Mouse (Mus musculus): ENCODE data around the gene Dnah2. TPM values are rescaled to one million over a fixed set of nuclear protein-coding genes. Genes with fewer than 3 reads are reported as not detected.

Gene Dnah2
- polyA plus RNA-seq, 1 experiment from 2014 or later = 1.3 TPM

DNA sequence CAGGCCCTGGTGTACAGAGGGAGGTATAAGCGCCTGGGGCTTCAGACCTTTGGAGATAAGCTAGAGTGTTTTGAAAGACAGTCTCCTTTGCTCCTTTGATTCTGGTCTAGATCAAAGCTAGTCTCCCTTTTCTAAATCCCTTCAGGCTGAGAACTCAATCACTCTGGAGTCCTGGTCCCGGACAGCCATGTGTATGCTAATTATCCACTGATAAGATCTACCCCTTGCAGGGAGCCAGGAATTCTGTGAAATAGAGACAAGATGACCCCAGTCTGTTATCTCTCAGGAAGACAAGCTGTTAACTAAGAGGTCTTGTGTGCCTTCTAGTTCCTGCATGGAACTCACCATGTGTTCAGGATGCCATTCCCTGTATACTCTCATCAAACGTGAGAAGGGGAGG is 111.6 kb downstream of the Dnah2 start:
- Histone ChIP-seq H3K27ac (replicated peaks) (no peak overlapping the region), H3K27me3 (replicated peaks; ENCODE audit: low read depth, poor library complexity, severe bottlenecking) (no peaks in the 10 kb centered on the region), H3K9me3 (no peaks in the 10 kb centered on the region), H3K4me1 (peaks cover 11% of the 10 kb centered on the region; the same call in 1 of the 2 replicates), H3K4me3 (no peak overlapping the region), H3K36me3 (replicated peaks) (no peaks in the 10 kb centered on the region)
- WGBS = 44% methylated on average over 3 of the region's 3 CpGs
- DNase-seq (ENCODE audit: low spot score) = no peak

- Histone ChIP-seq H3K4me3 (no peak overlapping the region), H3K4me1 (peaks cover 24% of the 10 kb centered on the region), H3K27me3 (replicated peaks; ENCODE audit: low read depth, poor library complexity, severe bottlenecking) (no peaks in the 10 kb centered on the region; the same call in 1 of the 2 replicates), H3K9me3 (no peaks in the 10 kb centered on the region), H3K27ac (replicated peaks) (no peak overlapping the region), H3K36me3 (replicated peaks) (no peaks in the 10 kb centered on the region)
- WGBS = 68% methylated on average over 6 of the region's 6 CpGs
- DNase-seq (ENCODE audit: low spot score) = no peak
Measured at GRCm38 (mm10) chr11:69433189-69433588, 115.7 kb downstream of the Dnah2 start.

- Histone ChIP-seq H3K4me3 (no peak overlapping the region), H3K4me1 (peaks cover 24% of the 10 kb centered on the region), H3K27ac (replicated peaks) (no peak overlapping the region), H3K9me3 (no peaks in the 10 kb centered on the region), H3K36me3 (replicated peaks) (no peaks in the 10 kb centered on the region), H3K27me3 (replicated peaks; ENCODE audit: low read depth, poor library complexity, severe bottlenecking) (no peaks in the 10 kb centered on the region; the same call in 1 of the 2 replicates)
- no peak for DNase-seq (ENCODE audit: low spot score)
- 76% methylated on average over 11 of the region's 11 CpGs for WGBS
Measured at GRCm38 (mm10) chr11:69432640-69432982, 116.3 kb downstream of the Dnah2 start.

GRCm38 (mm10) chr11:69431829-69432639 is 116.9 kb downstream of the Dnah2 start:
- Histone ChIP-seq H3K4me1 (peaks cover 24% of the 10 kb centered on the region), H3K27me3 (replicated peaks; ENCODE audit: low read depth, poor library complexity, severe bottlenecking) (no peaks in the 10 kb centered on the region; the same call in 1 of the 2 replicates)
- 37% methylated on average over 11 of the region's 11 CpGs for WGBS

GRCm38 (mm10) chr11:69430631-69431030 is 118.3 kb downstream of the Dnah2 start:
- Histone ChIP-seq H3K27me3 (replicated peaks; ENCODE audit: low read depth, poor library complexity, severe bottlenecking) (peaks cover under 1% of the 10 kb centered on the region; the same call in 1 of the 2 replicates), H3K4me1 (peaks cover 24% of the 10 kb centered on the region), H3K27ac (replicated peaks) (no peak overlapping the region), H3K4me3 (no peak overlapping the region), H3K36me3 (replicated peaks) (no peaks in the 10 kb centered on the region), H3K9me3 (no peaks in the 10 kb centered on the region)
- WGBS = 89% methylated on average over 15 of the region's 15 CpGs
- no peak for DNase-seq (ENCODE audit: low spot score)

More at GRCm38 (mm10) chr11:69431829-69432639, 116.9 kb downstream of the Dnah2 start:
- DNase-seq (ENCODE audit: low spot score) = peak; percentile 79
- no peak overlapping the region for H3K4me3 ChIP-seq
- no peak overlapping the region for H3K27ac ChIP-seq (replicated peaks)
- no peaks in the 10 kb centered on the region for H3K36me3 ChIP-seq (replicated peaks)
- no peaks in the 10 kb centered on the region for H3K9me3 ChIP-seq

GRCm38 (mm10) chr11:69429313-69429712 is 119.6 kb downstream of the Dnah2 start:
- Histone ChIP-seq H3K27ac (replicated peaks) (no peak overlapping the region), H3K4me1 (peaks cover 24% of the 10 kb centered on the region), H3K4me3 (no peak overlapping the region), H3K27me3 (replicated peaks; ENCODE audit: low read depth, poor library complexity, severe bottlenecking) (peaks cover 7% of the 10 kb centered on the region), H3K36me3 (replicated peaks) (no peaks in the 10 kb centered on the region), H3K9me3 (no peaks in the 10 kb centered on the region)
- 60% methylated on average over 2 of the region's 2 CpGs for WGBS
- DNase-seq (ENCODE audit: low spot score) = no peak

GRCm38 (mm10) chr11:69428751-69429150 is 120.2 kb downstream of the Dnah2 start:
- peaks cover 13% of the 10 kb centered on the region for H3K27me3 ChIP-seq (replicated peaks; ENCODE audit: low read depth, poor library complexity, severe bottlenecking)
- WGBS = 24% methylated on average over 4 of the region's 4 CpGs
- H3K9me3 ChIP-seq = no peaks in the 10 kb centered on the region
- H3K27ac ChIP-seq (replicated peaks) = no peak overlapping the region
- peak; percentile 58 for DNase-seq (ENCODE audit: low spot score)
- H3K36me3 ChIP-seq (replicated peaks) = no peaks in the 10 kb centered on the region
- no peak overlapping the region for H3K4me3 ChIP-seq
- H3K4me1 ChIP-seq = peaks cover 24% of the 10 kb centered on the region

GRCm38 (mm10) chr11:69426246-69426645 is 122.7 kb downstream of the Dnah2 start:
- H3K27ac ChIP-seq (replicated peaks) = no peak overlapping the region
- 89% methylated on average over 2 of the region's 2 CpGs for WGBS
- no peaks in the 10 kb centered on the region for H3K36me3 ChIP-seq (replicated peaks)
- H3K9me3 ChIP-seq = no peaks in the 10 kb centered on the region
- H3K27me3 ChIP-seq (replicated peaks; ENCODE audit: low read depth, poor library complexity, severe bottlenecking) = peaks cover 38% of the 10 kb centered on the region
- H3K4me3 ChIP-seq = no peak overlapping the region
- DNase-seq (ENCODE audit: low spot score) = no peak
- H3K4me1 ChIP-seq = peaks cover 18% of the 10 kb centered on the region

- WGBS = 74% methylated on average over 6 of the region's 6 CpGs
- Histone ChIP-seq H3K9me3 (no peaks in the 10 kb centered on the region), H3K36me3 (replicated peaks) (no peaks in the 10 kb centered on the region), H3K27ac (replicated peaks) (no peak overlapping the region), H3K27me3 (replicated peaks; ENCODE audit: low read depth, poor library complexity, severe bottlenecking) (peaks cover 47% of the 10 kb centered on the region), H3K4me1 (peaks cover 34% of the 10 kb centered on the region), H3K4me3 (no peak overlapping the region)
- DNase-seq (ENCODE audit: low spot score) = no peak
Measured at GRCm38 (mm10) chr11:69423885-69424284, 125.0 kb downstream of the Dnah2 start.

DNA sequence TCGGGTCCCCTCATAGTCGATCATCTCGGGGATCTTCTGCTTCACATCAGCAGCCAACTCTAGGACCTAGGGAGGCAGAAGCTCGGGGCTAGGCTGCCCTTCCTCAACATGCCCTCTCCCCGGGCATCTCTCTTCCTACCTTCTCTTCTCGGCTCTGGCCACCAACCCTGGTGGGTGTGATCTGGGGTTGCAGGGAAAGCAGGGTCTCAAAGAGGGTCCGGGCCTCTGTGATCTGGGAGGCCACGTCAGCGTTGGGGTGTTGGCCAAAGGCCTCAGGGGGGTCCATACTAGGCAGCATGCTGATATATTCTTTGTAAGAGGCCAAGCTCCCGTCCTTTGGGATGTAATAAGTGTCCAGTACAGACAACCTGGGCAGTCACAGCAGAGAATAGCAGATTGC is 126.1 kb downstream of the Dnah2 start:
- H3K27ac ChIP-seq (replicated peaks) = no peak overlapping the region
- H3K9me3 ChIP-seq = no peaks in the 10 kb centered on the region
- H3K36me3 ChIP-seq (replicated peaks) = no peaks in the 10 kb centered on the region
- H3K4me1 ChIP-seq = peaks cover 40% of the 10 kb centered on the region
- no peak for DNase-seq (ENCODE audit: low spot score)
- H3K27me3 ChIP-seq (replicated peaks; ENCODE audit: low read depth, poor library complexity, severe bottlenecking) = peaks cover 47% of the 10 kb centered on the region
- no peak overlapping the region for H3K4me3 ChIP-seq
- 84% methylated on average over 10 of the region's 10 CpGs for WGBS

DNA sequence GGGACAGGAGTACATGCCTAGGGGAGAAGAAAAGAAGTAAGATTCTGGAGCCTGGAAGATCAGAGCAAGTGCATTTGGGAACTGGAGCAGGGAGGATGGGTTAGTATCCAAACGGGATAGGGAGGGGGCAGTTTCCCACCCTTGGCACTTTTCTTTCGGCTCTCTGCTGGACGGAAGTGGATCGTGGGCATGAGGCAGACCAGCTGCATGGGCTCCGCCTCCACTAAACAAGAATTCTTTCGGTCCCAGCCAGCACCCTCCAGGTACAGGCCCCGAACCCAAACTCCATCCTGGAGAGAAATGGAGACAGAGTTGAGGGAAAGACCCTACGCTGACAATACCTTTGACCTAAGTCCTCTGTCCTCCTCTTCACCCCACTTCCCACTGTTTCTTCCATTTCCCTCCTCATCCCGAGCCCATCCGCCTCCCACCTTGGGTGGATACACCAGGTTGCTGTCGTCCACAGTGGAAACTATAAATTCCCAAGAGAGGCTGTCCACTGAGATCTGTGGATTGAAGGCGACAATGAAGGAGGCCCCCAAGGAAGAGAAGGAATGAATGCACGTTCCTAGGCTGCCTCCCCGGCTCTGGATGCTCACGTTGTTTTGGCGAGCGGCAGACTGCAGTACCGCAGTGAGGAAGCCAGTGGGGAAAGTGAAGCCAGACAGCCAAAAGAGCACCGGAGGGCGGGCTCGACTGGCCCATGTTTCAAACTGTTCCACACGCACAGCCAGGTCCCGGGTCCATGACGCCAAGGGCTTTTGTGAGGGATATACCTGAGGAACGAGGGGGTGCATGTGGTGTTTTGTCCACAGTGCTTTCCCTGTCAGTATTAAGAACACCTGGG is 127.6 kb downstream of the Dnah2 start:
- peak; percentile 28 for DNase-seq (ENCODE audit: low spot score)
- 9% methylated on average over 25 of the region's 25 CpGs for WGBS
- H3K27me3 ChIP-seq (replicated peaks; ENCODE audit: low read depth, poor library complexity, severe bottlenecking) = peaks cover 47% of the 10 kb centered on the region
- H3K27ac ChIP-seq (replicated peaks) = 0 out of 2 replicates have a peak overlapping the region, but pooled peaks have one; percentile 7
- H3K9me3 ChIP-seq = no peaks in the 10 kb centered on the region
- peaks cover 55% of the 10 kb centered on the region for H3K4me1 ChIP-seq
- H3K4me3 ChIP-seq = peak overlapping the region; percentile 93
- H3K36me3 ChIP-seq (replicated peaks) = no peaks in the 10 kb centered on the region

- H3K4me3 ChIP-seq = peak overlapping the region; percentile 93
- no peaks in the 10 kb centered on the region for H3K36me3 ChIP-seq (replicated peaks)
- H3K27ac ChIP-seq (replicated peaks) = no peak overlapping the region
- peaks cover 45% of the 10 kb centered on the region for H3K27me3 ChIP-seq (replicated peaks; ENCODE audit: low read depth, poor library complexity, severe bottlenecking)
- 9% methylated on average over 10 of the region's 10 CpGs for WGBS
- H3K9me3 ChIP-seq = no peaks in the 10 kb centered on the region
- DNase-seq (ENCODE audit: low spot score) = no peak
- peaks cover 61% of the 10 kb centered on the region for H3K4me1 ChIP-seq
Measured at GRCm38 (mm10) chr11:69420554-69421000, 128.3 kb downstream of the Dnah2 start.

Measured in embryonic facial prominence, embryonic 10.5 days (tissue).